Mouse (Mus musculus) ES-E14 (cell line): Measurements from ENCODE around the gene Ldb2. TPM values are rescaled to one million over a fixed set of nuclear protein-coding genes. Genes with fewer than 3 reads are reported as not detected.

Source experiments
- DNase-seq: peaks from one replicate; pipeline ENCODE4 v3.0.0-alpha.2; 2013; ENCODE audit warnings: low read depth, low spot score
- H3K27ac ChIP-seq: 2 replicates; pipeline ENCODE4 v1.5.1; 2012; ENCODE audit warnings: low read depth, mild to moderate bottlenecking, low read length, moderate library complexity, mixed read lengths; ENCODE audit not compliant: poor library complexity, insufficient read depth, severe bottlenecking
- H3K36me3 ChIP-seq: 2 replicates; pipeline ENCODE4 v1.6.1; 2012; ENCODE audit warnings: mild to moderate bottlenecking, low read length, moderate library complexity, mixed read lengths; ENCODE audit not compliant: control insufficient read depth, poor library complexity, insufficient read depth, severe bottlenecking
- H3K4me1 ChIP-seq, 2 experiments: fragments of 150-350 bp in 1 of 2; sonication (generic) in 1 of 2; 2 replicates each; pipeline ENCODE4 v1.6.1; 2012; ENCODE audit warnings: low read length in 2 of 2, mild to moderate bottlenecking in 1 of 2, mixed read lengths in 1 of 2; ENCODE audit not compliant: control insufficient read depth in 2 of 2, insufficient read depth in 2 of 2, poor library complexity in 1 of 2
- H3K4me3 ChIP-seq, 2 experiments: fragments of 150-350 bp in 1 of 2; sonication (generic) in 1 of 2; 2 replicates each; pipeline ENCODE4 v1.5.1; 2012; ENCODE audit warnings: low read length in 2 of 2, low read depth in 1 of 2, mild to moderate bottlenecking in 1 of 2, mixed read lengths in 1 of 2; ENCODE audit not compliant: insufficient read depth in 1 of 2, poor library complexity in 1 of 2, severe bottlenecking in 1 of 2
- H3K9ac ChIP-seq: 2 replicates; pipeline ENCODE4 v1.6.1; 2012; ENCODE audit warnings: low read depth, mild to moderate bottlenecking, low read length, mixed read lengths; ENCODE audit not compliant: poor library complexity, insufficient read depth, severe bottlenecking
- H3K9me3 ChIP-seq: fragments of 150-350 bp; sonication (generic); 2 replicates; pipeline ENCODE4 v1.6.1; 2012; ENCODE audit warnings: low read depth, mild to moderate bottlenecking, low read length; ENCODE audit not compliant: control insufficient read depth, insufficient read depth
- CHD2 ChIP-seq: IDR thresholded peaks from 2 replicates; pipeline ENCODE4 v1.6.1; 2014; ENCODE audit warnings: mild to moderate bottlenecking, low read depth, low read length, inconsistent platforms
- HCFC1 ChIP-seq: IDR thresholded peaks from 2 replicates; pipeline ENCODE4 v1.6.1; 2012; ENCODE audit warnings: low read length, inconsistent platforms, borderline replicate concordance; ENCODE audit not compliant: insufficient read depth
- MAFK ChIP-seq: IDR thresholded peaks from 2 replicates; pipeline ENCODE4 v1.6.1; 2014; ENCODE audit warnings: mild to moderate bottlenecking, low read depth, low read length, inconsistent platforms; ENCODE audit not compliant: insufficient read depth
- ZC3H11A ChIP-seq: IDR thresholded peaks from 2 replicates; pipeline ENCODE4 v1.6.1; 2012; ENCODE audit warnings: low read depth, mild to moderate bottlenecking, inconsistent platforms, low read length, borderline replicate concordance
- ZNF384 ChIP-seq: IDR thresholded peaks from 2 replicates; pipeline ENCODE4 v1.6.1; 2012; ENCODE audit warnings: low read depth, low read length, inconsistent platforms
- in situ Hi-C, 2 experiments: fragments of 600-800 bp; cut with MboI; formaldehyde crosslinking; loops; one replicate each; pipeline ENCODE4 v1.15.1; 2025; ENCODE audit warnings: low sequenced_read_pairs in 2 of 2, inconsistent platforms in 1 of 2; ENCODE audit not compliant: unreplicated experiment in 2 of 2
- total RNA-seq: library from RNA; depleted of rRNA; stranded (reverse); fragments of 300-350 nt; gene quantifications from 2 replicates; pipeline ENCODE4 v1.2.3, GENCODE M21; 2012

Ldb2 gene
- total RNA-seq, 1 experiment = 0.40 TPM

GRCm38 (mm10) chr5:44676145-44676754, 123.2 kb downstream of the Ldb2 start:
- Histone ChIP-seq H3K36me3 (no peaks in the 10 kb centered on the region), H3K27ac (no peak overlapping the region), H3K4me3 (no peak overlapping the region), H3K9me3 (no peaks in the 10 kb centered on the region), H3K9ac (no peak overlapping the region), H3K4me1 (no peaks in the 10 kb centered on the region)
- TF ChIP-seq HCFC1 (no peak), CHD2 (no peak), ZC3H11A (no peak), MAFK (no peak), ZNF384 (no peak)
- no peak for DNase-seq
- in situ Hi-C loops = no loop called here

GRCm38 (mm10) chr5:44670336-44670735, 129.1 kb downstream of the Ldb2 start:
- TF ChIP-seq MAFK = no peak
- TF ChIP-seq HCFC1 = no peak
- TF ChIP-seq ZNF384 = no peak
- no peaks in the 10 kb centered on the region for H3K9me3 ChIP-seq
- in situ Hi-C loops = loop anchor here in 1 of 2 experiments (25.0 kb wide), 1 partner anchor 358 kb away; no protein-coding TSS in a partner anchor
- no peaks in the 10 kb centered on the region for H3K4me1 ChIP-seq
- H3K4me3 ChIP-seq = no peak overlapping the region
- DNase-seq = no peak
- no peak overlapping the region for H3K27ac ChIP-seq
- H3K36me3 ChIP-seq = no peaks in the 10 kb centered on the region
- no peak overlapping the region for H3K9ac ChIP-seq

- H3K36me3 ChIP-seq = no peaks in the 10 kb centered on the region
- in situ Hi-C loops = loop anchor here in 1 of 2 experiments (25.0 kb wide), 1 partner anchor 356 kb away; no protein-coding TSS in a partner anchor
- H3K4me3 ChIP-seq = no peak overlapping the region
- H3K9me3 ChIP-seq = no peaks in the 10 kb centered on the region
- no peaks in the 10 kb centered on the region for H3K4me1 ChIP-seq
- no peak overlapping the region for H3K27ac ChIP-seq
- no peak for TF ChIP-seq CHD2
- no peak for TF ChIP-seq HCFC1
- TF ChIP-seq MAFK = no peak
- TF ChIP-seq ZNF384 = no peak
- TF ChIP-seq ZC3H11A = no peak
- DNase-seq = no peak
- H3K9ac ChIP-seq = no peak overlapping the region
These were observed 131.6 kb downstream of the Ldb2 start for GRCm38 (mm10) chr5:44667907-44668306.

- Histone ChIP-seq H3K9ac (no peak overlapping the region), H3K27ac (no peak overlapping the region), H3K36me3 (no peaks in the 10 kb centered on the region), H3K4me1 (no peaks in the 10 kb centered on the region), H3K9me3 (no peaks in the 10 kb centered on the region), H3K4me3 (no peak overlapping the region)
- TF ChIP-seq ZC3H11A (no peak), CHD2 (no peak), HCFC1 (no peak), ZNF384 (no peak), MAFK (no peak)
- in situ Hi-C loops = loop anchor here in 1 of 2 experiments (25.0 kb wide), 1 partner anchor 355 kb away; no protein-coding TSS in a partner anchor
- no peak for DNase-seq
These were observed 132.1 kb downstream of the Ldb2 start for GRCm38 (mm10) chr5:44667383-44667782.

DNA sequence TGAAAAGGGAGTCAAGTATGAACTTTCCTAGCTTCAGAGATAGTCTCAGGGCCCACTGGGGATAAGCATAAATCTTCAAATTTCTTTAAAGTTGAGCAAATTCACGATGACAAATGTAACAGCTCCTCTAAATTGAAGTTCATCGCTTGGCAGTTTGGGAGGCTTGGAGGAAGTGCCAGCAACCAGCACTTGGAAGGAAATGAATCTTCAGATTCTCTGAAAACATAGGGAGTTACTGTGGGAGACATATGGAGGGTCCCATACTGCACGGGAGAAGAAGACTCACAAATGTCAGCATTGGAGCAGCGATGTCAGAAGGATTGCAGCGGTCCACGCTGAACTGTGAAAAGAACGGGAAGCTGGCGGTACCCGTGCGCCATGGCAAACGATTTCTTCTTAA, 139.8 kb downstream of the Ldb2 start:
- H3K9me3 ChIP-seq = no peaks in the 10 kb centered on the region
- H3K27ac ChIP-seq = no peak overlapping the region
- no peak for TF ChIP-seq CHD2
- TF ChIP-seq HCFC1 = no peak
- TF ChIP-seq MAFK = no peak
- TF ChIP-seq ZC3H11A = no peak
- TF ChIP-seq ZNF384 = no peak
- H3K36me3 ChIP-seq = no peaks in the 10 kb centered on the region
- no peak for DNase-seq
- H3K4me3 ChIP-seq = no peak overlapping the region
- no peak overlapping the region for H3K9ac ChIP-seq
- in situ Hi-C loops = loop anchor here in 1 of 2 experiments (25.0 kb wide), 1 partner anchor 347 kb away; no protein-coding TSS in a partner anchor
- H3K4me1 ChIP-seq = no peaks in the 10 kb centered on the region
